Mouse (Mus musculus) midbrain, postnatal 0 days (tissue): ENCODE measurements around the gene Hspa4l. TPM values are rescaled to one million over a fixed set of nuclear protein-coding genes. Genes with fewer than 3 reads are reported as not detected.

Experiments used
- ATAC-seq: fragments of 200-750 bp; cut with Nextera tagmentation; 2 replicates; pipeline ENCODE4 v1.8.0; 2017; ENCODE audit warnings: moderate number of reproducible peaks, mild to moderate bottlenecking, moderate TSS enrichment, moderate library complexity; ENCODE audit not compliant: low FRiP score
- DNase-seq: peaks from one replicate; pipeline ENCODE4 v3.0.0-alpha.2; 2015; ENCODE audit warnings: low spot score
- H3K27ac ChIP-seq: fragments of 300-500 bp; sonication (generic); 2 replicates; pipeline ENCODE4 v1.5.1; 2014; ENCODE audit warnings: low read depth, mild to moderate bottlenecking, low read length, mixed read lengths
- H3K27me3 ChIP-seq: fragments of 300-500 bp; sonication (generic); 2 replicates; pipeline ENCODE4 v1.6.1; 2014; ENCODE audit warnings: low read length, control low read depth, mixed read lengths; ENCODE audit not compliant: insufficient read depth
- H3K36me3 ChIP-seq: fragments of 300-500 bp; sonication (generic); 2 replicates; pipeline ENCODE4 v1.6.1; 2014; ENCODE audit warnings: low read length, control low read depth, mixed read lengths; ENCODE audit not compliant: insufficient read depth
- H3K4me1 ChIP-seq: fragments of 300-500 bp; sonication (generic); 2 replicates; pipeline ENCODE4 v1.6.1; 2014; ENCODE audit warnings: mild to moderate bottlenecking, control low read depth, antibody characterized with exemption, low read length, mixed read lengths; ENCODE audit not compliant: insufficient read depth
- H3K4me2 ChIP-seq: fragments of 300-500 bp; sonication (generic); 2 replicates; pipeline ENCODE4 v1.6.1; 2014; ENCODE audit warnings: low read depth, mild to moderate bottlenecking, low read length, mixed read lengths; ENCODE audit not compliant: poor library complexity, severe bottlenecking
- H3K4me3 ChIP-seq: fragments of 300-500 bp; sonication (generic); 2 replicates; pipeline ENCODE4 v1.5.1; 2014; ENCODE audit warnings: low read depth, mild to moderate bottlenecking, low read length, moderate library complexity
- H3K9ac ChIP-seq: fragments of 300-500 bp; sonication (generic); replicated peaks from 2 replicates; pipeline ENCODE4 v1.6.1; 2014; ENCODE audit warnings: mild to moderate bottlenecking, low read length, moderate library complexity, mixed read lengths; ENCODE audit not compliant: poor library complexity, severe bottlenecking
- H3K9me3 ChIP-seq: fragments of 300-500 bp; sonication (generic); 2 replicates; pipeline ENCODE4 v1.6.1; 2016; ENCODE audit warnings: low read length, control low read depth
- CTCF ChIP-seq: IDR thresholded peaks from 2 replicates; pipeline ENCODE4 v1.5.1; 2016; ENCODE audit warnings: antibody characterized with exemption, mild to moderate bottlenecking
- WGBS: fragments of 180-500 bp; shearing (Covaris S2); extraction: QIAGEN DNeasy Blood & Tissue Kit; methylation state at CpG from one replicate; pipeline ENCODE4 v1.1.7; 2014; 5-methylcytosine and 5-hydroxymethylcytosine counted together
- polyA plus RNA-seq: library from polyadenylated mRNA; unstranded; fragments of >200 nt; fragmentation: Nextera tagmentation; extraction: Ambion mirVana; gene quantifications from 2 replicates; pipeline ENCODE4 v1.2.1, GENCODE M21; 2015
- total RNA-seq: library from RNA; depleted of rRNA; stranded (reverse); fragments of >200 nt; gene quantifications from 2 replicates; pipeline ENCODE4 v1.2.3, GENCODE M21; 2014; rRNA removed

Gene Hspa4l
- total RNA-seq (33.2 and 39.5 TPM in 2 replicates), polyA plus RNA-seq (38.8 and 43.1 TPM in 2 replicates)

GRCm38 (mm10) chr3:40744024-40744835 lies at the start of gene Hspa4l:
Hspa4l (plus strand) TSS chr3:40744495.
- no peaks in the 10 kb centered on the region for H3K36me3 ChIP-seq
- H3K9me3 ChIP-seq, result no peaks in the 10 kb centered on the region
- WGBS, result 12% methylated on average over 16 of the region's 16 CpGs
- no peaks in the 10 kb centered on the region for H3K27me3 ChIP-seq
- H3K4me1 ChIP-seq, result no peaks in the 10 kb centered on the region
- peak within 1 kb of the TSS; percentile 92 for H3K4me2 ChIP-seq
- DNase-seq (peak; percentile 9), ATAC-seq (no peak)
- H3K27ac ChIP-seq, result peak within 1 kb of the TSS; percentile 85
- peak within 1 kb of the TSS; percentile 94 for H3K4me3 ChIP-seq
- TF ChIP-seq CTCF, result no peak
- peak within 1 kb of the TSS; percentile 80 for H3K9ac ChIP-seq

- Histone ChIP-seq H3K4me1 (no peaks in the 10 kb centered on the region), H3K36me3 (peaks cover 6% of the 10 kb centered on the region; the same call in 1 of the 2 replicates), H3K9me3 (no peaks in the 10 kb centered on the region), H3K4me3 (no peak overlapping the region), H3K27ac (no peak overlapping the region), H3K27me3 (no peaks in the 10 kb centered on the region), H3K4me2 (no peak overlapping the region), H3K9ac (no peak overlapping the region)
- TF ChIP-seq CTCF, result no peak
- 98% methylated on average over 2 of the region's 2 CpGs for WGBS
- DNase-seq (no peak), ATAC-seq (no peak)
Measured at GRCm38 (mm10) chr3:40695162-40695561, 49.1 kb upstream of the Hspa4l start.

- no peak overlapping the region for H3K4me2 ChIP-seq
- no peak overlapping the region for H3K27ac ChIP-seq
- no peaks in the 10 kb centered on the region for H3K27me3 ChIP-seq
- DNase-seq (no peak), ATAC-seq (no peak)
- H3K4me3 ChIP-seq, result no peak overlapping the region
- no peaks in the 10 kb centered on the region for H3K4me1 ChIP-seq
- no peaks in the 10 kb centered on the region for H3K9me3 ChIP-seq
- no peak overlapping the region for H3K9ac ChIP-seq
- WGBS, result 86% methylated on average over 3 of the region's 3 CpGs
- TF ChIP-seq CTCF, result no peak
- peaks cover 6% of the 10 kb centered on the region; the same call in 1 of the 2 replicates for H3K36me3 ChIP-seq
Measured at GRCm38 (mm10) chr3:40698834-40699233, 45.5 kb upstream of the Hspa4l start.

- 0 out of 2 replicates have a peak, but pooled peaks cover 2% of the 10 kb centered on the region for H3K36me3 ChIP-seq
- no peak for ATAC-seq
Measured at GRCm38 (mm10) chr3:40704816-40705430, 39.4 kb upstream of the Hspa4l start.

GRCm38 (mm10) chr3:40708655-40709054 lies 35.6 kb upstream of the Hspa4l start, which contains the start of gene Slc25a31:
Slc25a31 (plus strand) TSS chr3:40708855.
- 92% methylated on average over 30 of the region's 30 CpGs for WGBS
- H3K27me3 ChIP-seq, result no peaks in the 10 kb centered on the region
- no peak for TF ChIP-seq CTCF
- H3K9ac ChIP-seq, result no peak within 1 kb of the TSS
- H3K4me2 ChIP-seq, result no peak within 1 kb of the TSS
- H3K9me3 ChIP-seq, result no peaks in the 10 kb centered on the region
- DNase-seq (no peak), ATAC-seq (no peak)
- H3K4me3 ChIP-seq, result no peak within 1 kb of the TSS
- H3K27ac ChIP-seq, result no peak within 1 kb of the TSS
- no peaks in the 10 kb centered on the region for H3K4me1 ChIP-seq
- 0 out of 2 replicates have a peak, but pooled peaks cover 2% of the 10 kb centered on the region for H3K36me3 ChIP-seq

More at GRCm38 (mm10) chr3:40704816-40705430, 39.4 kb upstream of the Hspa4l start:
- WGBS, result 84% methylated on average over 5 of the region's 5 CpGs
- H3K4me1 ChIP-seq, result no peaks in the 10 kb centered on the region
- no peaks in the 10 kb centered on the region for H3K27me3 ChIP-seq
- no peak overlapping the region for H3K9ac ChIP-seq
- no peaks in the 10 kb centered on the region for H3K9me3 ChIP-seq
- TF ChIP-seq CTCF, result no peak
- no peak overlapping the region for H3K4me3 ChIP-seq
- DNase-seq, result no peak
- no peak overlapping the region for H3K27ac ChIP-seq
- H3K4me2 ChIP-seq, result no peak overlapping the region

- H3K4me1 ChIP-seq, result no peaks in the 10 kb centered on the region
- no peak for ATAC-seq
- no peaks in the 10 kb centered on the region for H3K9me3 ChIP-seq
- H3K4me2 ChIP-seq, result no peak overlapping the region
- no peak overlapping the region for H3K27ac ChIP-seq
- 55% methylated on average over 1 of the region's 1 CpGs for WGBS
- DNase-seq, result no peak
- no peak overlapping the region for H3K4me3 ChIP-seq
- TF ChIP-seq CTCF, result no peak
- no peak overlapping the region for H3K9ac ChIP-seq
- H3K27me3 ChIP-seq, result no peaks in the 10 kb centered on the region
- H3K36me3 ChIP-seq, result no peaks in the 10 kb centered on the region
Measured at GRCm38 (mm10) chr3:40716056-40716455, 28.2 kb upstream of the Hspa4l start.
